Mouse (Mus musculus) left cerebral cortex, adult 9 months (tissue): ENCODE data around the gene E130218I03Rik.
A peak's percentile ranks its signal among the peaks of the same experiment; 100 is the strongest.

ENCODE experiments used
- DNase-seq, 2 experiments: peaks; one replicate each; pipeline ENCODE4 v3.0.0; 2022; ENCODE audit warnings: low spot score in 2 of 2

Gene E130218I03Rik

DNA sequence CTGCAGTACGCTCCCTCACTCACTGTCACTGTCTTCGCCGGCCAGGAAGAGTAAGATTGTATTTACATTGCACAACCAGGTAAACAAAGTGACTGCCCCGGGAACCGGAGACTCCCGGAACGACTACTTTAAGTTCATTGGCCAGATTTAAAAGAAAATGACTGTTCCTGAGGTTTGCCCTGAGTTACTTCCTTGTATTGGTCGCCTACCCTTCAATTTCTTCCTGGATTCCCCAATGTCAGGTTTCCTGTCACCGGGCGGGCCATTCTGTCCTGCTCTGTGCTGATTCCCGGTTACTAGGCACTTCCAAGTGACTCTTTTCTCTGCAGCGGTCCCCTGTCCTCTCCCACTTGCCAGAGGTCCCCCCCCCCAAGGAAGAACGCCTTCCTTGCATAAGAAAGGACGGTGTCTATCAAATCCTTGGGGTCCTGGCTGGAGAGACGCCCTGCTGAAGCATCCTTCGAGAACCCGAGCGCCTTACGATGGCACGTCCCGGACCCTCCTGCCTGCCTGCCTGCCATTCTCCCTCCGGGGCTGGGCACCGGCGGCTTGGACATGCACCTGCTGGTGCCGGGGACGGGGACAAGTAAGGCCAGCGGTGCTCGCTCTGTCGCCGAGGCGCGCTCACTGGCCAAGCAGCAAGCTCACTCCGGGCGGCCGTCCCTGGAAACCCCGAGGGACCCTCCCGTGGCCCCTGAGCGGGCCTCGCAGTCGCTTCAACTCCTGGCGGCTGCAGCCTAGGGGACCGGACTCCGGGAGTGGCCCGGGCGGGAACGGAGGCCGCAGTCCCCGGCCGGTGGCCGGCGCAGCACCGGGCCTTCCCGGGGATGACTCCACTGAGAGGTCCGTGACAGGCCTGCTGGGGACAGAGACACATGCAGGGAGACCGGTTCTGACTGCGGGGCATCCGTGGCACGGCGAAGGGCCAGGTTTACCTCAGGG lies 43.0 kb downstream of the E130218I03Rik start:
- DNase-seq = no peak

DNA sequence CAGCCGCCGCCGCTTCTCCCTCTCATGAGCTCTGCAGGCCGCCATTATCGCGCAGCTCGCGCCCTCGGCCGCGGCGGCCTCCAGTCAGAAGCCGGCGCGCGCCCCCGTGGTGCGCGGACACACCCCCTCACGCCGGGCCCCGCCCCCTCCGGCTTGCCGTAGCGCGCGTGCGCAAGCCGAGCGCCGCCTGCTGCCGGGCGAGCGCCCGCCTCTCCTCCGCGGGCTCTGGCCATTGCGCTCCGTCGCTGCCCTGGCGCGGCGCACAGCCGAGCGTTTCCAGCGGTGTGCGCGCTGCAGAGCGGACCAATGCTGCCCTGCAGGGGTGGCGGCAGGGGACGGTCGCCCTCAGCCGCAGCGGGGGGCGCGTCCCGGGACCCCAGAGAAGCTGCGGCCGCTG lies 43.7 kb downstream of the E130218I03Rik start:
- DNase-seq = peak; percentile 79 to 94

DNA sequence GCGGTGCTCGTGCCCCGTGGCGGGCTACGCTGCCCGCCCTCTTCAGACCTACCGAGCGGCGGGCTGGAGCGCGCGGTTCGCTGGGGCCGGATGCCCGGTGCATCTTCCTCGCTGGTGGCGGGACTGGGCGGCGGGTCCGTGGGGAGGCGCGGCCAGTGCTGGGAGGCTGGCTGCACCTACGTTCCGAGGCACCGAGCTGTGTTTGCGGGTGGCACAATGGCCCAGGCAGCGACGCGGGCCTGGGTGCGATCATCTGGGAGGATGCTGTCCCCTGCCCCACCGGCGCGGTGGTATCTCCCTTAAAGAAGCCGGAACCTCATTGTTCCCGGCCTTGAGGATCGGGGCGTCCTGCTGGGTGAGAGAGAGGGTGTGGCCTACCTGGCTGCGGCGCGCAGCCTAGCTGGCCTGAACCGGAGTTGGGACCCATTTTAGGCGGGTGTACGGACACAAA lies 44.1 kb downstream of the E130218I03Rik start, which contains the start of gene Pdik1l:
Gene Pdik1l, minus strand, starts transcription at position 321 of the 451 bp plus-strand sequence.
- DNase-seq = peak in 1 of 2 experiments; percentile 70

DNA sequence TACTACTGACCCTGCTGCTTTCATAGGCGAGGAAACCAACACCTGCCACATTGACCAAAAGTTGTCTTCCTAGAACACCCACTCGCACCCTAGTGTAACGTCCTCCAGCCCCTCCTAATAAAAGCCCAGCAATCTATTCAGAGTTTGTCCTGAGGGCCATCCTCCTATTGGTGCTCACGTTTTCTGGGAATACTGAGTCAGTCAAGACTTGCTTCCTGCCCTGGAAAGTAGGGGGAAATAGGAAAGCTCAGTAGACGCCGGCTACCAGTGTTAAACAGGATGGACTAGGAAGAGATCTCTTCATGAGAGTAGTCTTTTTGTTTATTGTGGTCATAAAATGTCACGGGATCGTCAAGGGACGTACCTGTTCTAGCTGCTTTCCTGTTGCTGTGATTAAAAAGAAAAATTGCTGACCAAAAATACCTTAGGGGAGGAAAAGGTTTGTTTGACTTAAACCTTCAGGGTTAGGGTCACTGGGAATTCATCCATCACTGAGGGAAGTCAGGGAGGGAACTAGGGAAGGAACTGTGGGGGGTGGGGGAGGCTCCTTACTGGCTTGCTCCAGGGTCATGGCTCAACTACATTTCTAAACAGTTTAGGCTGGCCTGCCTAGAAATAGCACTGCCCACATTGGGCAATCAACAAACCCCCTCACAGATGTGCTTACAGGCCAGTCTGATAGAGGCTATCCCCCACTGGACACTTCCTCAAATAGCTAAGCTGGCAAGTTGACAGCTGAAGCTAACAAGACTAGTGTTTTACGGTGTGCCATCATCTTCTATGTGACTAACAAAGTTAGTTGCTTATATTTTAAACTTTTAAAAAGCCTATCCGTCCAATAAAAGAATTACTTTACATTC lies 45.2 kb downstream of the E130218I03Rik start:
- no peak for DNase-seq

DNA sequence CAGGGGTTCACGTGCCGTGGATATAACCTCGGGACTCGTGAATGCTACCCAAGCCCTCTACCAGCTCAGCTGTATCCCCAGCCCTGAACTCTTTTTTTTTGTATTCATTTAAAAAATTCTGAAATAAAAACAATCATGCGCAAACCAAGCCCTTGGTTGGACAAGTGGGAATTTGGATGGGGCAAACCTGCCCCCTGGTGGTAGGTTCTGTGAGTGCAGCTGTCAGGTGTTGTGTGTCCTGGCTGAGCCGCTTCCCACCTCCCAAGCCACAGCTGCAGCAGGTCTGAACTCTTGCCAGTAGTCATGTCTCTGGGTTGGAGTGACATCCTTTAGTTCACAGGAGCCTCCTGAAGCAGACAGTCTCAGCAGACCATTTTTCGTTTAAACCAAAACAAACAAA lies 48.6 kb downstream of the E130218I03Rik start:
- DNase-seq = peak in 1 of 2 experiments; percentile 63

DNA sequence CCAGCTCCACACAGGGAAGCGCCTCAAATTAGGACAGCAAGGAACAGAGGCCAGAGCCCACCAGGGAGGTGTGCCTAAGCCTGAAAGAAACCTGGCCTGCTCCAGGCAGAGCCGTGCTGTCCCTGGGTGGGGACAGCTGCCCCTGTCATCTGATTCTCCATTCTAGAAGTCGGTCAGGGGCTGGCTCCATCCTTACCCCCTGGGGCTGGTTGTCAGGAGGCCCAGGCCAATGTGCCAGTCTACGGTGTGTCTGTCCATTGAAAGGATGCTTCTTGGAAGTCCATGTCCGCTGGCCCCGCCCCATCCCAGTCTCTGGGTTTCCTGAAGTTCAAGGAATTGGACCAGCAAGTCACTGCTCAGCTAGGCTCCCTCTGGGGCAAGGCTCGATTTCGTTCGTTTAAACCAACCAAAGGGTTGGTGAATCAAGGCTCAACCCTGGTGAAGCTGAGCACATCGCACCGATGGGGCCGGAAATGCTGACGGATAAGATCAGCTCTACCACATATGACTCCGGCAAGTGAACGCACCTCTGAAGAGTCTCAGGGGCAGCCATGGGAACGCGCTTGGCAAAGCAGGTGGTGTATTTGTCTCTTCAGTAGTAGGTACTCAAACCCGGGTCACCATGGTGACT lies 49.7 kb downstream of the E130218I03Rik start:
- no peak for DNase-seq

DNA sequence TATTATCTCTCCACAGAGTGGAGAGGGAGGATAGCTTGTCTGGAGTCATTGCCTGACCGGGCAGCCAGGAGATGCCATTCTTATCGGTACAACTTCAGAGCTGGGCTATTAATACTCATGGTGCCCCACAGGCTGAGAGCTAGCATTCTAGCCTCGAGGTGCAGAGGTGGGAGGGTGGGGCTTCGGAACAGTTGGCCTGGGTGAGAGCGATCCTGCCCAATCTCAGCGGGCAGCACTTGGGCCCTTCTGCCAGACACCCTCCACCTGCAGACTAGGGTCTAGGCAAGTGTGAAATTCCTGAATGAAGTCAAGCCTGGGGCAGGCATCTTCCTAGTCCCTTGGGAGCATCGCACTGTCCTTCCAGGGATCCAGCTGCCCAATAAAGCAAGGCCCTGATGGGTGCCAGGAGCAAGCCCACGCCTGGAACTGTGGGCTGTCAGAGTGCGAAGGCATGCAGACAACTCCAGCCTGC lies 50.3 kb downstream of the E130218I03Rik start:
- DNase-seq = no peak
